Mouse (Mus musculus) G1E (cell line): ENCODE data around the gene Gm48552.

Experiments used
- CTCF ChIP-seq: IDR thresholded peaks from 2 replicates; pipeline ENCODE4 v1.5.1; 2012; ENCODE audit warnings: low read depth, low read length, inconsistent platforms, mixed read lengths
- POLR2AphosphoS5 ChIP-seq: IDR thresholded peaks from 2 replicates; pipeline ENCODE4 v1.6.1; 2012; ENCODE audit warnings: low read depth, low read length, inconsistent platforms; ENCODE audit not compliant: insufficient replicate concordance

DNA sequence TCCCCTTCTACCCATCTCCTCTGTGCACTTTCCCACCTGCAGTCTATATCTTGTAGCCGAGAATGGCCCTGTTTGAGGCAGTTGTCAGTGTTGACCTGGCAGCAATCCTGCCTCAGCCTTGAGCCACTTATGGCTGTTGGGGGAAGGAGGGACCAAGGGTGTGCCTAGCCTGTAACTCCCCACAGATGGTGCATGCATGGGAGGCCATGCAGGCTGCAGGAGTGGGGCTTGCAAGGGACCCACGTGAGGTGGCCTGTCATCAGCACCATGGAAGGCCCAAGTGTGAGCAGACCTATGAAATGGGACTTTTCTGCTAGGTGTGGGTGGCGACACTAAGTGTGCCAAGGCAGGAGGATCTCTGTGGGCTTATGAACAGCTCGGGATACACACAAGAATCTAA is 23.7 kb upstream of the Gm48552 start:
- no peak for TF ChIP-seq CTCF
- TF ChIP-seq POLR2AphosphoS5, result peak; percentile 38; the same call in 1 of the 2 replicates
